Mouse (Mus musculus) left cerebral cortex, adult 11 months (tissue): ENCODE data around the gene Fcf1.

Experiments used
- DNase-seq: peaks from one replicate; pipeline ENCODE4 v3.0.0; 2022; ENCODE audit warnings: low spot score

Fcf1 gene

DNA sequence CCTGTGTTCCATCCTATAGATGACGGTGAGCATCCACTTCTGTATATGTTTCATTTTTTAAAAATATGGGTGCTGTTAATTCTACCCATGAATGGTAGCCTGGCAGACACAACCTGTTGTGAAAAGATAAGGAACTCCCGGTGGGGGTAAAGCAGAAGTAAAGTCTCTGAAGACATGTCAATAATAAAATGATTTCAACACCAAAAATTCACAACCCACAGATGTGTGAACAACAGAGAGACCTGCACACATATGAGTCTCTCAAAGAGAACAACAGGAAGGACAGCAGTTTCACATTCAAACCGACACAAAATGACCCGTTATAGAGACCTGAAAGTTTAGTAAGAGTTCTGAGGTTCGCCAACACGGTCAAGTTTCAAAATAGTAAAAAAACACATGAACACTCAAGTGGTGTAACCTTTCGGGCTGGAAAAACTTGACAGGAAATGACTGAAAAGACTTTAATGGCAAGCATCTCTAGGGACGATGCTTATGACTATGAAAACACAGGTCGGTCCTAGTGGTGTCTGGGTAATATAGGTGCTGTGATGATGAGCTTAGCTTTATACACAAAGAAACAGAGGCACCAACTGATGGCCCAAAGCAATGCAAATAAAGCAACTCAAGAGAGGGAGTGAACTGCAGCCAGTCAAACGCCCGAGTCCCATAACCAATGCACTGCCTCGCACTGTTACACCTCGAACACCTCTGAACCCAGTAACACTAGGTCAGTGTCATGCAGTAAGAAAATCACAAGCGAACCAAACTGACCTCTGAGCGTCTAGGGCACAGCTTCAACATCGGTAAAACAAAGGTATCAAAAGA, 1.7 kb upstream of the Fcf1 start:
- no peak for DNase-seq

DNA sequence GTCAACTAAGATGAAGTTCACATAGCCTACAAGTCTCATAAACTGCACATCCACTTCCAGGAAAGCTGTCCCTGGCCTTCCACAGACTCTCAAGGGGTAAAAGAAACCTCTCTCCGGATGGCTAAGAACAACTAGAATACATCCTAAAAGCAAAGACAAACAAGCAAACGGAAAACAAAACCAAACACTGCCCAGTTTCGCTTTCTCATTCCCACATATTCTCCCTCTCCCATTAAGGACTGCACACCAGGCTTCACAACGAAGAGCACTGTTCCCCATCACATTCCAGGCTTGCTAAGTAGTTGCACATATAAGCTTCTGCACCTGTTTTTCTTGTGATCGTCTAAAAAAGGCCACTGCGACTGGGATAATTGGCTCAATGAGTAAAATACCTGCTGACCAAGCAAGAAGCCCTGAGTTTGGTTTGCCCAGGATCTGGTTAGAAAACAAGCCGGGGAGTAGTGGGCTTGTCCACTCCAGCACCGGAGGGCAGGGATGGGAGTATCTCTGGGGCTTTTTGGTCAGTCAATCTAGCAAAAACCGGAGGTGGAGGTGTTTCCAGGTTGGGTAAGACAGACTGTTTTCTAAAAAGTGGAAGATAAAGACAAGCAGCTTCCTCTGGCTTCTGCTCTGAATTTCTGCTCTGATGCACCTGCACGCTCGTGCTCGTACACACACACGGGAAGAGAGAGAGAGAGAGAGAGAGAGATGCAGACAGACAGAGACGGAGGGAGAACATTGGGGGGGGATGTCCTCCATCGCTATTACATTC, 855 bp upstream of the Fcf1 start:
- no peak for DNase-seq

DNA sequence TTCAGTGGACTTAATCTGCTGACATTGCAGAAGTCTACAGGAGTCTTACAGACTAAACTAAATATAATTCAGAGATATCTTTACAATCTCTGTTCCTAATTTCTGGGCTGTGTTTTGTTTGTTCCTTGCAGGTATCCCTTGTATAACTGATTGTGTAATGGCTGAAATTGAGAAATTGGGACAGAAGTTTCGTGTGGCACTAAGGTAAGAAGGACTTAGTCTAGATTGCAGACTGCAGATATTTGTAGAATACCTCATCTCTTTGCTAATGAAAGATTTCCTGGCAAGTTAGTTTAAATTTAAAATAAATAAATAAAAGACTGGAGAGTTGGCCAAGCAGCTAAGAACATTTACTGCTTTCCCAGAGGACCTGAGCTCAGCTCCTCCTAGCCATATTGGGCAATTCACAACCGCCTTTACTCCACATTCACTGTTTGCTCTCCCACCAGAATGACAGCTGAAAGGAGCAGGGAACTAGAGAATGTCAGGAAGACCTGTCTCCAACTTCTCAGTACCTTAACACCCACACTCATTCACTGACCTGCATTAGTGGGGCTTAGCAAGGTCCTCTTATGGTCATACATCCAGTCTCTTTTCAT, 8.7 kb downstream of the Fcf1 start:
- DNase-seq: no peak

- no peak for DNase-seq
Observed at GRCm38 (mm10) chr12:84989456-84989855, 18.8 kb downstream of the Fcf1 start.

DNA sequence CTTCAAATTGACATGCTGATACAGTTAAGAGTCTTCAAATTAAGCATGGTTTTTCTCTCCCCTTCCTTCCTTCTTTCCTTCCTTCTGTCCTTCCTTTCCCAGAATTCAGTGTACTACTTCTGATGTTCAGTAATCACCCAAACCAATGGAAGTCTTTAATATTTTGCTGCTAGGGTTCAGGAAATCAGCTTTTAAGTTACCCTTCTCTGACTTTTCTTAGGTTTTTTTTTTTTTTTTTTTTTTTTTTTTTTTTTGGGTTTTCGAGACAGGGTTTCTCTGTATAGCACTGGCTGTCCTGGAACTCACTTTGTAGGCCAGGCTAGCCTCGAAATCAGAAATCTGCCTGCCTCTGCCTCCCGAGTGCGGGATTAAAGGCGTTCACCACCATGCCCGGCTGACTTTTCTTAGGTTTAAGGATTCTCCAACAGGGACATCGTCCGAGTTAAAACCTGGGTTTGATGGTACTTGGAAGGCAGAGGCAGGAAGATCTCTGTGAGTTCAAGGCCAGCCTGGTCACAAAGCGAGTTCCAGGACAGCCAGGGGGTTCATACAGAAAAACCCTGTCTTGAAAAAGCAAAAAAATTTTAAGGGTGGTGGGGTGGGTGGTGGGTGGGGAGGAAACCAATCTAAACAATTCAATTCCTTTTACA, 24.5 kb downstream of the Fcf1 start:
- DNase-seq: no peak

GRCm38 (mm10) chr12:84996083-84996496, 25.4 kb downstream of the Fcf1 start, which contains the start of gene Ylpm1:
Gene Ylpm1 (plus strand): TSS chr12:84996321.
- DNase-seq: peak; percentile 96

- DNase-seq: peak; percentile 24
Observed at GRCm38 (mm10) chr12:84996501-84997398, 26.1 kb downstream of the Fcf1 start.

DNA sequence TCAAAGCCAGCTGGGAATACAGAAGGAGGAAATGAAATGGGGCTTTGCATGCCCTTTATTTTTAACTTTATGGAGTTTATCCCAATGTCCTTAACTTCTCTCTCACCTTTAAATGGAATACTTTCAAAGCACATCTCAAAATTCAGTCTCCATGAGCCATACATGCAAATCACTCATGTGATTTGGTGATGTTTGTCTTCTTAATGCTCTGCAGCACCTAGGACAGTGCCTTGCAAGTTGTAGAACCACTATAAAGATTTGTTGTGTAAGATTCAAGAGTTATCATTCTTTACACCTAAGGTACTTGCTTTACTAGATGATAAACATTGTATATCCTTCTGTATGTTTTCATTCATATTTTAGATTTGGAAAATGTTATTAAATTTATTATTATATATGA, 28.4 kb downstream of the Fcf1 start:
- DNase-seq: no peak

DNA sequence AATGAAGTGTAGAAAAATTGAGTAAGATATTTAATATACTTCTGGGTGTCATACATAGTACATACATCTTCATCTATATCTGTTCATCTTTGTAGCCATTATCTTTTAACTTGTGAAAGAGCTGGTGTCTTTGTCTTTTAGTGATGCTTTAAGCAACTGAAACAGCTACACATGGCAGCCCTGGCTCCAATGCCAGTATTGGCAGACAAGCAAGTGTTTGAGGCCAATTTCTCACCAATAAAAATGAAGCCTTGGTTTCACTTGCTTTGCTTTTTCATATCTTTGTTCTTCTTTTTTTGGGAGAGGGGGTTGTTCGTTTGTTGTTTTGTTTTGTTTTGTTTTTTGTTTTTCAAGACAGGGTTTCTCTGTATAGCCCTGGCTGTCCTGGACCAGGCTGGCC, 35.5 kb downstream of the Fcf1 start:
- no peak for DNase-seq

DNA sequence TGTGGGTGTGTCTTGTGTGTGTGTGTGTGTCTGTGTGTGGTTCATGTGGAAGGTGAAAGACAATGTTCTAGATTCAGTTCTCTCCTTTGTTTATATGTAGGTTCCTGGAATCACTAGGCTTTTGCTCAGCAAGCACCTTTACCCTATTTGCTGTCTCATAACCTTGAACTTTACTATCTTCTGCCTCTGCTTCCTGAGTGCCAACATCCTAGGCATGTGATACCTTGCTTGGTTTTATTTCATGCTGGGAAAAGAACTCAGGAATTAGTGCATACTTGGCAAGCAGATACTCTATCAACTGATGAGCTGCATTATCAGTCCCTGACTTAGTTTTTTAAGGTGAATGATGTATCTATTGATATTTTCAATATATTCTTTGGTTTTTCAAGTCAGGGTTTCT, 36.3 kb downstream of the Fcf1 start:
- no peak for DNase-seq

DNA sequence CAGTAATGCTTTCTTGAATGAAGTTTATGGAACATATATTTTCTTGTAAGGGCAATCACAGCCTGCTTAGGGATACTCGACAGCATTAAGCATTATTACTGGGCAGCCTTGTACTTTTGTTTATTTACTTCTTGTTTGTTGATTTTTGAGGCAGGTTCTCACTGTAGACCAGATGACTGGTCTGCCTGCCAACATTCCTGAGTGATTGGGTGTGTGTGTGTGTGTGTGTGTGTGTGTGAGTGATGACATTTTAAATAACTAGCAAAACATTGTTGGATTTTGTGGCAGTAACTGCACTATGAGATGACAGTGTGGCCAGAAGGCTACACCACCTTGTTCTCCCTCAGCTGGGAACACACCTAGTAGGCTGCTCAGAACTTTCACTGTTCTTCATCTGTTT, 39.1 kb downstream of the Fcf1 start:
- DNase-seq: no peak

- no peak for DNase-seq
Observed at GRCm38 (mm10) chr12:85010541-85010940, 39.8 kb downstream of the Fcf1 start.

- DNase-seq: no peak
Observed at GRCm38 (mm10) chr12:85012185-85012584, 41.5 kb downstream of the Fcf1 start.

GRCm38 (mm10) chr12:85022071-85022470, 51.4 kb downstream of the Fcf1 start:
- no peak for DNase-seq

- no peak for DNase-seq
Observed at GRCm38 (mm10) chr12:85032710-85033109, 62.0 kb downstream of the Fcf1 start.
